Mouse (Mus musculus) spleen, adult 18-20 months (tissue): ENCODE measurements around the gene Mme.

ENCODE experiments used
- DNase-seq, 2 experiments: peaks; one replicate each; pipeline ENCODE4 v3.0.0; 2022; ENCODE audit warnings: mixed read lengths in 2 of 2

Gene Mme

GRCm38 (mm10) chr3:63241099-63241587 lies at the start of gene Mme:
TSS of gene Mme (plus strand) at chr3:63241537.
- no peak for DNase-seq

GRCm38 (mm10) chr3:63196565-63196964 lies 44.8 kb upstream of the Mme start:
- DNase-seq = no peak

GRCm38 (mm10) chr3:63198026-63198425 lies 43.3 kb upstream of the Mme start:
- DNase-seq = no peak

GRCm38 (mm10) chr3:63221867-63222591 lies 19.3 kb upstream of the Mme start:
- DNase-seq = no peak

GRCm38 (mm10) chr3:63223676-63224075 lies 17.7 kb upstream of the Mme start:
- no peak for DNase-seq

- DNase-seq = no peak
Measured at GRCm38 (mm10) chr3:63235957-63236356, 5.4 kb upstream of the Mme start.

GRCm38 (mm10) chr3:63243721-63244120 lies 2.4 kb downstream of the Mme start:
- DNase-seq = no peak

- no peak for DNase-seq
Measured at GRCm38 (mm10) chr3:63272091-63272490, 30.8 kb downstream of the Mme start.

GRCm38 (mm10) chr3:63294316-63294715 lies 53.0 kb downstream of the Mme start:
- DNase-seq = no peak

- no peak for DNase-seq
Measured at GRCm38 (mm10) chr3:63294791-63295190, 53.5 kb downstream of the Mme start.

- no peak for DNase-seq
Measured at GRCm38 (mm10) chr3:63295237-63295636, 53.9 kb downstream of the Mme start.

- DNase-seq = peak in 1 of 2 experiments; percentile 2
Measured at GRCm38 (mm10) chr3:63295657-63296231, 54.4 kb downstream of the Mme start.

GRCm38 (mm10) chr3:63296411-63296810 lies 55.1 kb downstream of the Mme start:
- no peak for DNase-seq

- peak in 1 of 2 experiments; percentile 4 for DNase-seq
Measured at GRCm38 (mm10) chr3:63297787-63298186, 56.5 kb downstream of the Mme start.

GRCm38 (mm10) chr3:63315211-63315760 lies 73.9 kb downstream of the Mme start:
- DNase-seq = no peak

GRCm38 (mm10) chr3:63317496-63317895 lies 76.2 kb downstream of the Mme start:
- no peak for DNase-seq

- DNase-seq = no peak
Measured at GRCm38 (mm10) chr3:63325615-63326014, 84.3 kb downstream of the Mme start.

GRCm38 (mm10) chr3:63340110-63340509 lies 98.8 kb downstream of the Mme start:
- DNase-seq = no peak

GRCm38 (mm10) chr3:63340546-63340945 lies 99.2 kb downstream of the Mme start:
- DNase-seq = no peak

- DNase-seq = no peak
Measured at GRCm38 (mm10) chr3:63341481-63341880, 100.1 kb downstream of the Mme start.

- DNase-seq = no peak
Measured at GRCm38 (mm10) chr3:63344998-63345397, 103.7 kb downstream of the Mme start.

- no peak for DNase-seq
Measured at GRCm38 (mm10) chr3:63348893-63349426, 107.6 kb downstream of the Mme start.

GRCm38 (mm10) chr3:63350242-63350641 lies 108.9 kb downstream of the Mme start:
- DNase-seq = no peak

GRCm38 (mm10) chr3:63350704-63351103 lies 109.4 kb downstream of the Mme start:
- DNase-seq = no peak
